Mouse (Mus musculus): Measurements from ENCODE around the gene Spout1. TPM values are rescaled to one million over a fixed set of nuclear protein-coding genes. Genes with fewer than 3 reads are reported as not detected.

Gene Spout1
- total RNA-seq (2014; fragmentation: Nextera tagmentation), result 40.2 and 58.2 TPM in 2 replicates
- 44.3 and 49.7 TPM in 2 replicates for total RNA-seq (2017)

DNA sequence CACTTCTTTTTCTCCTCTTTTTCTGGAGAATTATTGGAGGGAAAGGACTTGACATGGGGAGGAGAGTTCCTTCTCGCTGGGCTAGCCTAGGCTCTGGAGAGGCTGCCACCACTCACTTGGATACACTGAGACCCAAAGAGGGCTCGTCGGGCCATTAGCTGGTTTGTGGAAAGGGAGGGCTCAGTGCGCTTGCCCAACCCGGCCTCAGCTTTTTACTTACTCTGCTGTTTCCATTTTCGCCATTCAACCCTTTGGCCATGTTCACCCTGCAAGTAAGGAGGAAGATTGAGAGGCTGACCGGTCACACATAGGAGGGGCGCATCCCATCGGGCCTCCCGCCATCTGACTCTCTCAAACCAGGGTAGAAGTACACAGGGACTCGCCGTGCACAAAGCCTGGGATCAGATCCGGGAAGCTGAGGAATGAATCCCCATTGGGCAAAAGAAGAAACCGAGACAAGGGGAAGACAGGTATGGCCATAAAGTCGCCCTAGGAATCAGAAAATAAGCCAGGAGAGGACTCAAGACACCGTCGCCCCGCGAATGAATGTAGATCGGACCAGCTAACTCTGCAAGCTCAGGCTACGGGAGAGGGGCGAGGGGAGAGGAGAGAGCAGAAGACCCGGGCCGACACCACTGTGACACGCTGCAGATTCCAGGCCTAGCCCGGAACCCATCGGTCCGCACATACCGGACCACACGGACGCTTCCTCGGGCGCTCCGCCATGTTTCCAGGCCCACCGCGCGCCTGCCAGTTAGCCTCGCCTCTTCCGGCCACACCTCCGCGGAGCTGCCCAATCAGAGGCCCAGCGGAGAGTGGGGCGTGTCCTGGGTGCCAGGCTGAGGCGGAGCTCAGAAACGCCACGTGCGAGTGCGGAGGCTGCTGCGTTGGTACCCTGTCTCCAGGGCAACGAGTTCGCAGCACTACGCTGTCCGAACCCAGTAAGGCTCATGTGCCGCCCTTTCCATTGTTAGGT lies at the start of gene Spout1:
Gene Spout1, minus strand, starts transcription at position 760 of the 976 bp plus-strand sequence.
- ATAC-seq (replicated peaks; ENCODE audit: poor library complexity, severe bottlenecking), result peak; percentile 98

DNA sequence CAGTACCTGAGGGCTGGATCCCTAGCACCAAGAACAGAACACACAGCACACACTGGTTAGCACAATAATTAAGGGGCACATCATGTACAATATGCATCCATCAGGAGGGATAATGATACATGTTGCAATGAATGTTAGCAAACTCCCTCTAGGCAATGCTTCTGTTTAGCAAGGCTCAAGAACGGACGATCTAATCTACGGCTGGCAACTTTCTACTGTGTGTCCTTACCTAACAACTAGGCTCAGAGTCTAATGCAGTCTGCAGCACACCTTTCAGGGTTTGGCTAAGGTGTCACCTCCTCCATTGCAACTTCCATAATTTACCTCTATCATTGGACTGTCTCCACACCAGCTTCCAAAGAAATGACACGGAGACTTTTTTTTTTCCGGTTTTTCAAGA lies 38.0 kb upstream of the Spout1 start:
- no peak for ATAC-seq (replicated peaks; ENCODE audit: poor library complexity, severe bottlenecking)

DNA sequence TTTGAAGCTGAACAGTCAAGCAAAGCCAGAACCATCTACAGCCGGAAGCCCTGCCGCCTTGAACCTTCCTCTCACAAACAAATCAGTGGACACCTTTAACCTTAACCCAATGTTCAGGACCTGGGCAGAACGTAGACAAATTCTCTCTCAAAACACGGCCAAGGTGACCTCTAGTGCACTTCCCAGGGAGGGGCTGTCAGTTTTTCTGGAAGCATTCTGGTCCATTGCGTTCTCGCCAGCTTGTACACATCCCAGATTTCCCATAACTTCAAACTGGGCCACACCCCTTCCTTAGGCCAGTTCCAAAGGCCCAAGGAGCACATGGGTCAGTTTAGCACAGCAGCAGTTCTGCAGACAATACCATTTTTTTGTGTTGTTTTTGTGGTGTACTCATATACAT lies 37.2 kb upstream of the Spout1 start:
- no peak for ATAC-seq (replicated peaks; ENCODE audit: poor library complexity, severe bottlenecking)

DNA sequence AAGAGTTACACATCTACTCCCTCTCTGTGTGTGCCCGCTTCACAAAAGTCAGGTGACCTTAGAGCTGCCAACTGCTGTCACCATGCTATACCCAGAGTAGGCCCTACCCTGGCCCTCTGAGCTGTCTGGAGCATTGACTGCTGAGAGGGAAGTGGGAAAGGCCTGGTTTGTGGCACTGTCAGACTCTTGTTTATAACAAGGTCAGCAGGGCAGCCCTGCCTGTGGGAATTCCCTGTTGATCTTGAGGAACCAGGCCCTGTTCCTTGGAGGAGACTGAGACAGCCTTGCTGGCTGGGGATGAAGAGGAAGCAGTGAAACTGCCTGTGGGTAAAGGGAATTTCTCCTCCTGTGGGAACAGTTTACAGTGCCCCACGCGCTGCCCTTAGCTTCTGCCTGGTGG lies 36.5 kb upstream of the Spout1 start:
- no peak for ATAC-seq (replicated peaks; ENCODE audit: poor library complexity, severe bottlenecking)

DNA sequence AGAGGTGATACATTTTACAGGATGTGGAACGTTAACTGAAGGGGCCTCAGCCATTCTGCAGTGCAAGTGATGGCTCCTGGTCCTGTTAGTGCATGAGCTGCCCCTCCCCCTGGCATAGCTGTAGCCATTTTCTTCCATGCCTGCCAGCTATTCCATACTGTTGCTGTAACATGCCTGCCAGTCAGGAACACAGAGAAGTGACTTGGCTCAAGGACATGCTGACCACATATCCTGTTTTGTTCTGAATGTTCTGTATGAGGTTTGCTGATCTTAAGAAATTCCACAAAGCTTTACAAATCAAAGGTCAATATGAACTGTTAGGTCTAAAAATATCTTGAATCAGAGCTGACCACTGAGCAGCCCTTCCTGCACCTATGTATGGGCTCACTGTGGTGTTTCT lies 34.7 kb upstream of the Spout1 start:
- ATAC-seq (replicated peaks; ENCODE audit: poor library complexity, severe bottlenecking), result no peak

DNA sequence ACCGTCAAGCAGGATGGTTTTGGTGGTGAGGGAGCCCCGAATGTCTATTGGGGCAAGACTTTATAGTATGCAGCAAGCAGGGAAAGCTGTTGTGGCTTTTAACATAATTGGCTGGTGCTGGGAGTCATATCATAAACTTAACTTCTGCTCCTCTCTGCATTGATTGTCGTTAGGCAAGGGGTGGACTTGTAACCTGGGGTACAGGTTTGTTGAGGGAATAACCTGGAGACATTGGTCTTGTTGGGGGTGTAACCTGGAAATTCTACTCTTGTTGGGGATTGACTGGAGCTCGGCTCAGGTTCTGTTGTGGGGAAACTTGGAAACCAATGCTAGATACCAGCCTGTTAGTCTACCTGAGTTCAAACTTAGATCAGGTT lies 33.9 kb upstream of the Spout1 start:
- no peak for ATAC-seq (replicated peaks; ENCODE audit: poor library complexity, severe bottlenecking)

DNA sequence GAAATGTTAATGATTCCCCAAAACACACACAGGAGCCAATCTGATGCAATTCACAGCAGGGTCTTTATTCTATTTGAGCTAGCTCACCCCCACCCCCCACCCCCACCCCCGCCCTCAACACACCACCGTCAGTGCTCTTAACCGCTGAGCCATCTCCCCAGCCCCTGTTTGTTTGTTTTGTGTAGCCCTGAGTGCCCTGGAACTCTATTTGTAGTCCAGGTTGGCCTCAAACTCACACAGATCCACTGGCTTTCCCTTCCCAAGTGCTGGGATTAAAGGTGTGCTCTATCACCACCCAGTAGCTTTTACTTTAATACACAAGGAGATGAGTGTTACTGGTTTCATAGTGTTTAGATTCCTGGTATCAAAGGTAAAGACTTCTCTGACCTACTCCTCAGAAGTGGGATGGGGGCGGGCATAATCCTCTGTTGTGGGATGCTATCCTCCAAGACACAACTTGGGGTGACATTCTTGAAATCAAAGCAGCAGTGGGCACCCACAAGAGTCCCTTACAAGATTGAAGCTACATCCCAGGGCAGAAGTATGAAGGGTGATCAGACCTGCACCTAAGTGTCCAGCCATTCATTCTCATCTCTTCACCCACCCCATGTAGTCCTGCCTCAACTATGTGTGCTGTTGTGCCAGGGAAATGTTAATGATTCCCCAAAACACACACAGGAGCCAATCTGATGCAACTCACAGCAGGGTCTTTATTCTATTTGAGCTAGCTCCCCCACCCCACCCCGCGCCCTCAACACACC lies 33.3 kb upstream of the Spout1 start:
- ATAC-seq (replicated peaks; ENCODE audit: poor library complexity, severe bottlenecking), result no peak

DNA sequence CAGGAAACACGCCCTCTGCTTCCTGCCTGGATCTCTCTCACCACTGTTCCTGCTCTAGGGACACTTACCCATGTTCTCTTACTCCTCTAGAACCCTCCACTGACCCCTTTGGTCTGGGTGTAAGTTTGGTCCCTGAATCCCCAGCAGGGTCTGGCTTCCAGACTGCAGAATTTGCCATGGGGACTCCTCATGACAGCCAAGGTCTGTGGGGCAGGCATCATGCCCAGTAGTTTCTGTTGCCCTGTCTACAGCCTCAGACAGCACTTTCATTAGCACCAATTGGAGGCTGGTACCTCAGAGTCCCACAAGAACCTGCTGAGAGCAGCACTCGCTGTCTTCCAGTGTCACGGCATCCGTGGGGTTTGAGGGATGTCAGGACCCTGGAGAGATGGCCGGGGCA lies 29.6 kb upstream of the Spout1 start:
- no peak for ATAC-seq (replicated peaks; ENCODE audit: poor library complexity, severe bottlenecking)

DNA sequence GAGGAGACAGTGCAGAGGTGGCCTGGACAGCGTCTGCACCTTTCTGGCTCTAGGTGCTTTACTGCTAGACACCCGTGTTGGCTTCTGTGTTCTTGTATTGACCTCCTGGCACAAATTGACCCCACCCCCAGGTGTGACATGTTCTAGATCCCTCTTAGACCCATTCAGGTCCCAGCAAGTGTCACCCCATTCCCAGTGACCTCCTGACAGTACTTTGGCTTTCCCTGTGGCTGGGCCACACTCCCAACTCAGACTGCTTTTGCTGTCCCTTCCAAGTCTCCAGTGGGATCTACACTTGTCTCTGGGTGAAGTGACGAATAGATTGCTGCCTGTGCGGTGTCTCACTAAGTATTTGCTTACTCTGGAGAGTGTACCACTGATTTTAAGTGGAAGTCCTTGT lies 29.1 kb upstream of the Spout1 start:
- no peak for ATAC-seq (replicated peaks; ENCODE audit: poor library complexity, severe bottlenecking)

DNA sequence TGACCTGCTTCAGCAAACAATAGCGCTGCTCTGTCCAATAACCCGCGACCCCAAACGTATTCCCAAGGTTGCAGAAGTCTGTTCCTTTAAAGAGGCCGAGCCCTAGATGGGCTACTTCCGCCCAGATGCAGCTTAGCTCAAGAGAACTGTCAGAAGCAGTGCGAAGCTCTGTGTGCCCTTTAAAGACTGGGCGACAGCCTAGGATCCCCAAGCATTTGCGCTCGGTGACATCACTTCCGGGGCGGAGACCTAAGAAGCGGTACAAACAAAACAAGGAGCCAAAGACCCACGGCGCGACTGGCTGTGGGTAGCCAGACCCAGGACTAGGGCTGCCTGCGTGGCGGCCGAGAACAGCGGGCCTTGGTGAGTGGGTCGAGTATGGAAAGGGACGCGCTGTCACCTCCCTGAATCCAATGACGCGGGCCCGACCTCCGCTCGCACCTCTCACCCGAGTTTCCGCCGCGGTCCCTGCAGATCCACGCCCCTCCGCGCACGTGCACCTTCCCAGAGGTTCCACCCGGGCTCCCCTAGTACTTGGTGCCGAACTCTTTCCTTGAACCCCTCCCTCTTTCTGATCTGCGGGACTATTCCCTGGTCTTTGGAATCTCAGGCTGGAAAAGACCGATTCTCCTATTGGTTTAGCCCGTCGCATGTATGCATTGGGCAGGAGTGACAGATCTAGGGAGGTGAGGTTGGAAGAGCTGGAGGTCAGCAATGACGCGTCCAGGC lies 27.5 kb upstream of the Spout1 start, which contains the start of gene Kyat1:
Gene Kyat1, minus strand, starts transcription at position 219 of the 729 bp plus-strand sequence.
- peak; percentile 91 for ATAC-seq (replicated peaks; ENCODE audit: poor library complexity, severe bottlenecking)

DNA sequence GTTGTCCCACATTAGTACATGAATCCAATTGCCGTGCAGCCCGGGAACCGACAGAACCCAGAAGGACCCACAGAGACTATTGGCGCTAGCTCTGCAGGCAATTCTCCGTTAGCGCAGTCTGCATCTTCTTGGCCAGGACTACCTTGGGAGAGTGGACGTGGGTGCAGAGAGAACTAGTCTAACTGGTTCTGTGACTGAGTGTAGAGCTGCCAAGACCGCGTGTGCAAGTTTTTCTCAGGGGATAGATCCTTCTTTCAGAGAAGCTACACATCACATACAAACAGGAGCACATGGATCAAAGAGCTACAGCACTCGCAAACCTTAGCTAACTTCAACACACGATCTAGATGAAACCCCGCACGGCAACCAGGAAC lies 27.0 kb upstream of the Spout1 start:
- no peak for ATAC-seq (replicated peaks; ENCODE audit: poor library complexity, severe bottlenecking)

DNA sequence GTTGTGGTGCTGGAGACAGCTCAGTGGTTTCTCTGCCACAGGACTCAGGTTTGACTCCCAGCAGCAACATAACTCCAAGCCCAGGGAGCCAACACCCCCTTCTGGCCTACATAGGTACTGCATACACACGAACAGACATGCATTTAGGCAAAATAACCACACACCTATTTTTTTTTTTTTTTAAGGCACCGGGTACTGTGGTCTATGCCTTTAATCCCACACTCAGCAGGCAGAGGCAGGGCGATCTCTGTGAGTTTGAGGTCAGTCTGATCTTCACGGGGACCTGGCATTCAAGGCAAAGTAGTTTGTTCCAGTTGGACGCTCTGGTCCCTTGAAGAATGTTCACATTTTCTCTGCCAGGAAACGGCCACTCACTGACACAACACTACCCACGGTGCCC lies 25.2 kb upstream of the Spout1 start:
- ATAC-seq (replicated peaks; ENCODE audit: poor library complexity, severe bottlenecking), result peak; percentile 26; the same call in 1 of the 2 replicates

DNA sequence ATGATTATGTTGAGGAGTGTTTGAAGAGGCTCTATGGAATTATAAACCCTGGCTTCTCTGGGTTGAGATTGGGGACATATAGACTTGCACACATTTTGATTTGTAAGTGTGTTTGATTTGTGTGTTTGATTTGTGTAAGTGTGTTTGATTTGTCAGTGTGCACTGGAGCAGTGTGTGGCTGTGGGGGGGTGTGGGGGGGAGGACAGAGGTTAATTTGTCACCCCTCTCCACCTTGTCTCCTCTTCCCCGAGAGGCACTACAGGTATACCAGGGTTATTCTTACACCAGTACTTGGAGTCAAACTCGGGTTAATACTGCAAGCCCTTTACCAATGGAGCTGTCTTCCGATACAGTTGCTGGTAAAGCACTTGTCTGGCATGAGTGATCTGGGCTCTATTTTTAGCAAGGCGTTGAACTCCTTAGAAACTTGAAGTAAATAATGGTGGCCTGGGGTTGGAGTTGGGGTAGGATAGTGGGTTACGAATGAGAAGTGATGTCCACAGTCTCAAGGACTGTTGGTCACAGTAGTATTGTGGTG lies 22.2 kb upstream of the Spout1 start:
- ATAC-seq (replicated peaks; ENCODE audit: poor library complexity, severe bottlenecking), result no peak

DNA sequence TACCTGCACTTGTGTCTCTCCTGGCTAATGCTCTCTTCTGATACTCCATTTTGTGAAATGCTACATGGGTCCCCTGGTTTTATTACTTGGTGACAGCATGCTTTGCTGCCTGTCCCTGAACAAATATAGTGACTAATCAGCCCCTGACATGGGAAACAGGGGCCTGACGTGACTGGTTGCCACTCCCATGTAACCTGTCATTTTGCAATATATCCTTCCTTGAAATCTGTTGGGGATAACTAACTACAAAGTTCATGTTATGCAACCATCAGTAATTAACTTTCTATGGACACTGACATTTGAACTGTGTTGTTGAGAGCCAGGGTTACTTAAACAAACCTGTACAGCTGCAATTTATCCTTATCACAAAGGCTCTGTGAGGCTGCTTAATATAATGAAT lies 21.7 kb upstream of the Spout1 start:
- peak; percentile 72 for ATAC-seq (replicated peaks; ENCODE audit: poor library complexity, severe bottlenecking)

DNA sequence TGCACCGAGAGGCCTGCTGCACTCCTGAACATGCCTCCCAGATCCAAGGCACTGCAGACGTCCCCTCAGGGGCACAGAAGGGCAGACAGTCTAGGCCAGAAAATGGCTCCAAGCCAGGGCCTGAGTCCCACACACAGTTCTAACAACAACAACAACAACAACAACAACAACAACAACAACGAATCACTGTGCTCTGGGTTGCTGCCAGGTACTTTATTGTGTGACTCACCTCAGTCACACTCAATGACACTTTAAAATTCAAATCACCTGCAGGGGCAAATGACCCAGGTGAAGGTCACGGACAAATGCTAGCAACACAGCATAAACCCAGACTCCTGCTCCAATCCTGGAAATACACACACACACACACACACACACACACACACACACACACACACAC lies 19.8 kb upstream of the Spout1 start:
- no peak for ATAC-seq (replicated peaks; ENCODE audit: poor library complexity, severe bottlenecking)

DNA sequence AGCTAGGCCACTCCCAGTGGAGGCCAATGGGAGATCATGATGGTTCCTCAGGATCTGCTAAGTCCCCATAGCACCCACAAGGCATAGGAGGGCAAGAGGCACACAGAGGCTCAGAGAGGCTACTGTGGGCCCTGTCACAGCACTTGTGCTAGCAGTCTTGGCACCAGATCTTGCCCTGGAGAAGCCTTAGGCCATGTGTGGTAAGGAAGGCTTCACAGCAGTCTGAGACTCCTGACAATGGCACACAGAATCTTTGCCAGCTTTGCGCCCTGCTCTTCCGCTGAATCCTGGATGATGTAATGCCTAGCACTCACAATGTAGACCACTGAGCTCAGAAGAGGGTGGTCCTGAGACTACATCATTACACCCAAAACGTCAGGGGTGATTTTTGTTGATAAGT lies 16.4 kb upstream of the Spout1 start:
- ATAC-seq (replicated peaks; ENCODE audit: poor library complexity, severe bottlenecking), result no peak

DNA sequence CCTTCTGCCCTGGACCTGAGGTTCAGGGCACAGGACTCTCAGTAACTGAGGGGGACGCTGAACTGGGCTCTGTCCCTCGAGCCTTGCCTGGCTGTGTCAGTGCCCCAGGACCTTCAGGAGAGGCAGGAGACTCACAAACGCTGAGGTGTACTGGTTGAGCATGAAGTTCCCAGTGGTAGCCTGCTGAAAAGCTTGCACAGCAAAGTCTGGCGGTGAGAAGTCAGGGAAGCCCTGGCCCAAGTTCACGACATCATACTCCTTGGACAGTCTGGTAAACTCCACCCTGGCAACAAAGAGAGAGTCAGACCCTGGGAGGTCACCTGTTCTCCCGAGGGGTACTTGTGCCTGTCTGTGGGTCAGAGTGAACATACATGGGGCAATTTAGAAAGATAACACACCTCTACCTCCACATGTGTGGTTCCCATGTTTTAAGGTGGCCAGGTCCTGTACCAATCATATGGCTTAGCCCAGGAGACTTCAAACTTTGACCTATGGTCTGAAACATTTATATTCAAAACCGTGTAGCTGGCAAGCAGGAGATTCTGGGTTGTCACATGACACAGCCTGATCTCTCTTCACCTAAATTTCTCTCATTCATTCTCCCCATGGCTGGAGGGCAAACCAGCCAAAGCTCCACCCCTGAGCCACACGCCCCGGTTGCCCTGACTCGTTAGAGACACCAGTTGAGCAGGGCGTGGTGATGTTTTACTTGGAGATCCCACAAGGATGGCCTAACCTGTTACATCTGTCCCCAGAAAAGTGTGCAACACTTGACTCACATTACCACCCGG lies 13.7 kb upstream of the Spout1 start:
- no peak for ATAC-seq (replicated peaks; ENCODE audit: poor library complexity, severe bottlenecking)

DNA sequence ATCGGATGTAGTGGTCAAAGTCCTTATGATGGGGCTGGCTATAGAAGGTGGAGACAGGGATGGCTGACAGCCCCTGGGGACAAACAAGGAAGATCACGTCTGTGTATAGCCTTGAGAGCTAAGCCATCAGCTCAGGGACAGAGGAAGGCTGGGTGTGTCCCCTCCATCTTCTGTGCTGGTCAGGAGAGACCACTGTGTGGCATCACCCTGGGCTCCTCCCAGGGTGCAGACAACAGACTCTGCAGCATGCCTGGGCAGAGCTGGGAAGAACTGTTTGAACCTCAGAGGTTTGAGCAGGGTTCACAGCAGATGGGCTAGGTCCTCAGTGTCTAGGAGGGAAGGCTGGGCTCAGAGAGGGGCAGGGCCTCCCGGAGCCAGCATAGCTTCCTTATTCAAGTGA lies 7.4 kb upstream of the Spout1 start:
- no peak for ATAC-seq (replicated peaks; ENCODE audit: poor library complexity, severe bottlenecking)

DNA sequence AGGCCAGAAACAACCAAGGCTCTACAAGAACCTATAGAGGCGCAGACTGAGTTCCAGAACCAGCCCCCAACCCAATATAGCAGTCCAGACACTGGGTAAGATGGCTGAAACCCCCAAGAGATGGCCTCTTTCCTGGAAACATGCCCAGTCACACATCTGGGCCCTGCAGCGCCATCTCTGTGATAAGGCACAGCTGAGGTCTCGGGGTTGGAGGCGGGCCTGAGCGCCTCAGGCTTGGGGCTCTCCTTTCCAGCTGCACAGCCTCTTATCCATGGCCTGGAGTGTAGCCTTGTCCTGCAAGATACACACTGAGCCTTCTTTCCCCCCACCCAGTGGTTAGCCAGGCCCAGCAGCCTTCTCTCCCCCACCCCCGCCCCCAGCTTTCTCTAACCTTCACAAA lies 7.0 kb upstream of the Spout1 start:
- no peak for ATAC-seq (replicated peaks; ENCODE audit: poor library complexity, severe bottlenecking)

DNA sequence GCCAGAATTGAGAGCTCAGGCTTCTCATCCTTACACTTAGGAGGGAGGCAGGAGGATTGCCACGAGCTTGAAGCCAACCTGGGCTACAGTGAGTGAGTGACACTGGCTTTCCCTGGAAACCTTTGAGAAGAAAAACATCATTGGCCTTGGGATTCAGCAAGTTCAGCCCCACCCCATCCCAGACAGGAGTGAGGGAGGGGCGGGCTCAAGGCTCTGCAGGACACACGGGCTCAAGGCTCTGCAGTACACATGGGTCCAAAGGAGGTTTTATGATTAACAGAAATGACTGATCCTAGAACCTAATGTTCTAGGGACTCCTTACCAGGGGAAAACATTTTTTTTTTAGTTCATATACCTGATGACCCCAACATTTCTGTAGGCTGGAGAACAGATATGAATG lies 5.5 kb upstream of the Spout1 start:
- ATAC-seq (replicated peaks; ENCODE audit: poor library complexity, severe bottlenecking), result no peak

Data from granulocyte monocyte progenitor cell, adult 5-6 weeks (primary cell).